Mouse (Mus musculus): ENCODE measurements around the gene Ppp1r36. TPM values are rescaled to one million over a fixed set of nuclear protein-coding genes. Genes with fewer than 3 reads are reported as not detected.
"Not testable (repeated sequence)": the region's sequence is repeated elsewhere in the genome, so short reads cannot be mapped to it uniquely, and the experiment has no call there.

Ppp1r36 gene
- polyA plus RNA-seq, 1 experiment from 2014 or later: 1.9 TPM

GRCm38 (mm10) chr12:76448127-76448526 is 30.8 kb downstream of the Ppp1r36 start:
- ATAC-seq (ENCODE audit: low FRiP score) (no peak), DNase-seq (ENCODE audit: low spot score) (no peak)
- H3K4me3 ChIP-seq (ENCODE audit: low read depth, low read length): no peak overlapping the region
- H3K4me1 ChIP-seq (replicated peaks; ENCODE audit: control insufficient read depth, insufficient read depth, low read length): no peaks in the 10 kb centered on the region
- no peak overlapping the region for H3K27ac ChIP-seq (ENCODE audit: low read depth, low read length)
- H3K9ac ChIP-seq (ENCODE audit: low read depth, low read length): no peak overlapping the region
- H3K4me2 ChIP-seq (replicated peaks; ENCODE audit: low read depth, low read length): no peak overlapping the region
- no peaks in the 10 kb centered on the region for H3K36me3 ChIP-seq (ENCODE audit: control insufficient read depth, insufficient read depth, low read length)
- no peaks in the 10 kb centered on the region for H3K9me3 ChIP-seq (ENCODE audit: control insufficient read depth, low read length)
- no peaks in the 10 kb centered on the region for H3K27me3 ChIP-seq (ENCODE audit: control insufficient read depth, insufficient read depth, low read length)
- WGBS: 80% methylated on average over 6 of the region's 6 CpGs

GRCm38 (mm10) chr12:76452203-76452602 is 34.9 kb downstream of the Ppp1r36 start:
- Histone ChIP-seq H3K4me3 (ENCODE audit: low read depth, low read length) (no peak overlapping the region), H3K9ac (ENCODE audit: low read depth, low read length) (no peak overlapping the region), H3K27ac (ENCODE audit: low read depth, low read length) (no peak overlapping the region; the same call in 1 of the 2 replicates), H3K27me3 (ENCODE audit: control insufficient read depth, insufficient read depth, low read length) (no peaks in the 10 kb centered on the region), H3K4me1 (replicated peaks; ENCODE audit: control insufficient read depth, insufficient read depth, low read length) (no peaks in the 10 kb centered on the region), H3K4me2 (replicated peaks; ENCODE audit: low read depth, low read length) (no peak overlapping the region), H3K36me3 (ENCODE audit: control insufficient read depth, insufficient read depth, low read length) (no peaks in the 10 kb centered on the region), H3K9me3 (ENCODE audit: control insufficient read depth, low read length) (no peaks in the 10 kb centered on the region)
- DNase-seq (ENCODE audit: low spot score) (peak; percentile 47), ATAC-seq (ENCODE audit: low FRiP score) (no peak)
- 51% methylated on average over 2 of the region's 2 CpGs for WGBS

DNA sequence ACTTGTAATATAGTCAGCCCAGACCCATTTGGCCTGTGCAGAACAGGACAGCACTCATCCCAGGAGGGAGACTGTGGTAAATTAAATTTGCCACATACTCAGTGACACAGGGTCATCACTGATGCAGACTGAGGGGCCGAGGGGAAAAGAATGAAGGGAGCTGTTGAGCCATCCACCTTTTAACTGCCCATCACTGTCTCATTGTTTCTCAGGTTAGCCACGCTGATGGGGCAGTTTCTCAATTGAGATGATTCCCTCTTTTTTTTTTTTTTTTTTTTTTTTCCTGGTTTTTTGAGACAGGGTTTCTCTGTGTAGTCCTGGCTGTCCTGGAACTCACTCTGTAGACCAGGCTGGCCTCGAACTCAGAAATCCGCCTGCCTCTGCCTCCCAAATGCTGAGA is 41.1 kb downstream of the Ppp1r36 start:
- DNase-seq (ENCODE audit: low spot score); H3K9ac ChIP-seq (ENCODE audit: low read depth, low read length); H3K36me3 ChIP-seq (ENCODE audit: control insufficient read depth, insufficient read depth, low read length); H3K4me1 ChIP-seq (replicated peaks; ENCODE audit: control insufficient read depth, insufficient read depth, low read length); H3K4me3 ChIP-seq (ENCODE audit: low read depth, low read length); H3K27me3 ChIP-seq (ENCODE audit: control insufficient read depth, insufficient read depth, low read length); H3K27ac ChIP-seq (ENCODE audit: low read depth, low read length); H3K9me3 ChIP-seq (ENCODE audit: control insufficient read depth, low read length); H3K4me2 ChIP-seq (replicated peaks; ENCODE audit: low read depth, low read length); ATAC-seq (ENCODE audit: low FRiP score): not testable (repeated sequence)
- 73% methylated on average over 3 of the region's 4 CpGs for WGBS

GRCm38 (mm10) chr12:76459032-76459431 is 41.7 kb downstream of the Ppp1r36 start:
- no peak for ATAC-seq (ENCODE audit: low FRiP score)
- 52% methylated on average over 4 of the region's 4 CpGs for WGBS
- H3K9me3 ChIP-seq (ENCODE audit: control insufficient read depth, low read length): no peaks in the 10 kb centered on the region
- H3K4me2 ChIP-seq (replicated peaks; ENCODE audit: low read depth, low read length): no peak overlapping the region
- H3K36me3 ChIP-seq (ENCODE audit: control insufficient read depth, insufficient read depth, low read length): no peaks in the 10 kb centered on the region
- H3K4me3 ChIP-seq (ENCODE audit: low read depth, low read length): no peak overlapping the region
- H3K9ac ChIP-seq (ENCODE audit: low read depth, low read length): no peak overlapping the region
- no peaks in the 10 kb centered on the region for H3K4me1 ChIP-seq (replicated peaks; ENCODE audit: control insufficient read depth, insufficient read depth, low read length)
- H3K27me3 ChIP-seq (ENCODE audit: control insufficient read depth, insufficient read depth, low read length): no peaks in the 10 kb centered on the region
- H3K27ac ChIP-seq (ENCODE audit: low read depth, low read length): no peak overlapping the region
- DNase-seq (ENCODE audit: low spot score): no peak

DNA sequence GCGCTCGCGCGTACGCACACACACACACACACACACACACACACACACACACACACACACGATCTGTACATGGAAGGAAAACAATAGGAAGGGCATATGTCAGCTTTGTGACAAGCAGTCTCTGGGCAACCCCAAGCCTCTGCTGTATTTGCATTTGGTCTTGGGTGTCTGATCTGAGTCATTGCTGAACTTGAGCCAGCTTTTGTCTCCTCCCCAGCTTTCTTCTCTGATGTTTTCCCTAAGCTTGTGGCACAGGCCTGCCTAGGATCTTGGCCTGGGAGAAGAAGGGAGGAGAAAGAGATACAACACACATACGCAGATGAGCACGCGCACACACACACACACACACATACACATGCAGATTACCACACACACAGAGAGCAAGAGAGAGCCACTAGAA is 46.1 kb downstream of the Ppp1r36 start:
- H3K4me1 ChIP-seq (replicated peaks; ENCODE audit: control insufficient read depth, insufficient read depth, low read length): no peaks in the 10 kb centered on the region
- no peaks in the 10 kb centered on the region for H3K9me3 ChIP-seq (ENCODE audit: control insufficient read depth, low read length)
- H3K4me3 ChIP-seq (ENCODE audit: low read depth, low read length): no peak overlapping the region
- no peaks in the 10 kb centered on the region for H3K27me3 ChIP-seq (ENCODE audit: control insufficient read depth, insufficient read depth, low read length)
- H3K9ac ChIP-seq (ENCODE audit: low read depth, low read length): no peak overlapping the region
- H3K27ac ChIP-seq (ENCODE audit: low read depth, low read length): no peak overlapping the region
- no peak overlapping the region for H3K4me2 ChIP-seq (replicated peaks; ENCODE audit: low read depth, low read length)
- ATAC-seq (ENCODE audit: low FRiP score): no peak
- WGBS: 90% methylated on average over 9 of the region's 9 CpGs
- no peaks in the 10 kb centered on the region for H3K36me3 ChIP-seq (ENCODE audit: control insufficient read depth, insufficient read depth, low read length)
- DNase-seq (ENCODE audit: low spot score): no peak

DNA sequence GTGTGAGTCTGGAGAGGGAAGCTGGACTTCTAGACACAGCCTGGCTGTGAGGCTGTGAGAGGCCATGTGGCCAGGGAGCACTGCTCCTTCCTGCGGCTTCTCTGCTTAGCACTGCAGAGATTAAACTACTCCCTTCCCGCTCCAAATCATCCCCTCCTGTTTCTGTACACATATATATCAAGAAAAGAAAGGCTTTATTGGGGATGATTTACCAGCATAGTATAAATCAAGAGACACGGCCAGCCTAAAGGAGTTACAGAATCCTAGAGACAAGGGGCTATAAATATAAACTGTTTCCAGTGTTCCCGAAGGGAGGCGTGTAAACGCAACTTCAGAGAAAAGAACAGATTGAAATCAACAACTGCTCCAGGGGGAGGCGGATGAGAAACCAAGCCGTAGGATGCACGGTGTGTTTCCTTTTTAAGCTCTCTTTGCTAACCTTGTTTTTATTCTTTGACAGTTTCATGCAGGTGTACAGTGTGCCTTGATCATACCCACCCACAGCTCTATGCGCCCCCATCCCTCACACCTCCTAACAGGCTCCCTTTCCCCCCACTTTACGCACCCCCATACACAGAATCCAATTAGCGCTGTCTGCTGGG is 47.4 kb downstream of the Ppp1r36 start:
- Histone ChIP-seq H3K4me1 (replicated peaks; ENCODE audit: control insufficient read depth, insufficient read depth, low read length) (no peaks in the 10 kb centered on the region), H3K36me3 (ENCODE audit: control insufficient read depth, insufficient read depth, low read length) (no peaks in the 10 kb centered on the region), H3K9ac (ENCODE audit: low read depth, low read length) (no peak overlapping the region), H3K27ac (ENCODE audit: low read depth, low read length) (no peak overlapping the region), H3K27me3 (ENCODE audit: control insufficient read depth, insufficient read depth, low read length) (no peaks in the 10 kb centered on the region), H3K4me2 (replicated peaks; ENCODE audit: low read depth, low read length) (no peak overlapping the region), H3K4me3 (ENCODE audit: low read depth, low read length) (no peak overlapping the region), H3K9me3 (ENCODE audit: control insufficient read depth, low read length) (no peaks in the 10 kb centered on the region)
- 80% methylated on average over 12 of the region's 12 CpGs for WGBS
- no peak for ATAC-seq (ENCODE audit: low FRiP score)
- DNase-seq (ENCODE audit: low spot score): no peak

GRCm38 (mm10) chr12:76466651-76467050 is 49.3 kb downstream of the Ppp1r36 start:
- Histone ChIP-seq H3K27ac (ENCODE audit: low read depth, low read length) (no peak overlapping the region), H3K4me2 (replicated peaks; ENCODE audit: low read depth, low read length) (no peak overlapping the region), H3K9me3 (ENCODE audit: control insufficient read depth, low read length) (no peaks in the 10 kb centered on the region), H3K4me1 (replicated peaks; ENCODE audit: control insufficient read depth, insufficient read depth, low read length) (no peaks in the 10 kb centered on the region), H3K4me3 (ENCODE audit: low read depth, low read length) (no peak overlapping the region), H3K27me3 (ENCODE audit: control insufficient read depth, insufficient read depth, low read length) (no peaks in the 10 kb centered on the region), H3K36me3 (ENCODE audit: control insufficient read depth, insufficient read depth, low read length) (no peaks in the 10 kb centered on the region), H3K9ac (ENCODE audit: low read depth, low read length) (no peak overlapping the region)
- no peak for DNase-seq (ENCODE audit: low spot score)
- ATAC-seq (ENCODE audit: low FRiP score): no peak
- 85% methylated on average over 7 of the region's 7 CpGs for WGBS

GRCm38 (mm10) chr12:76467256-76467655 is 49.9 kb downstream of the Ppp1r36 start:
- Histone ChIP-seq H3K9ac (ENCODE audit: low read depth, low read length) (no peak overlapping the region), H3K27ac (ENCODE audit: low read depth, low read length) (no peak overlapping the region), H3K27me3 (ENCODE audit: control insufficient read depth, insufficient read depth, low read length) (no peaks in the 10 kb centered on the region), H3K9me3 (ENCODE audit: control insufficient read depth, low read length) (no peaks in the 10 kb centered on the region), H3K36me3 (ENCODE audit: control insufficient read depth, insufficient read depth, low read length) (no peaks in the 10 kb centered on the region), H3K4me1 (replicated peaks; ENCODE audit: control insufficient read depth, insufficient read depth, low read length) (no peaks in the 10 kb centered on the region), H3K4me3 (ENCODE audit: low read depth, low read length) (no peak overlapping the region), H3K4me2 (replicated peaks; ENCODE audit: low read depth, low read length) (no peak overlapping the region)
- ATAC-seq (ENCODE audit: low FRiP score): no peak
- DNase-seq (ENCODE audit: low spot score): no peak
- WGBS: 71% methylated on average over 7 of the region's 7 CpGs

- Histone ChIP-seq H3K36me3 (ENCODE audit: control insufficient read depth, insufficient read depth, low read length) (no peaks in the 10 kb centered on the region), H3K4me1 (replicated peaks; ENCODE audit: control insufficient read depth, insufficient read depth, low read length) (no peaks in the 10 kb centered on the region), H3K4me2 (replicated peaks; ENCODE audit: low read depth, low read length) (no peak overlapping the region), H3K9ac (ENCODE audit: low read depth, low read length) (no peak overlapping the region), H3K27me3 (ENCODE audit: control insufficient read depth, insufficient read depth, low read length) (no peaks in the 10 kb centered on the region), H3K4me3 (ENCODE audit: low read depth, low read length) (no peak overlapping the region), H3K9me3 (ENCODE audit: control insufficient read depth, low read length) (no peaks in the 10 kb centered on the region), H3K27ac (ENCODE audit: low read depth, low read length) (no peak overlapping the region)
- ATAC-seq (ENCODE audit: low FRiP score): no peak
- WGBS: 12% methylated on average over 4 of the region's 4 CpGs
- DNase-seq (ENCODE audit: low spot score): peak; percentile 83
Observed at GRCm38 (mm10) chr12:76472046-76472445, 54.7 kb downstream of the Ppp1r36 start.
